Mouse (Mus musculus) embryonic facial prominence, embryonic 15.5 days (tissue): ENCODE measurements at regions not wholly inside any gene's neighbourhood (a gene's known extent, or its start where the extent isn't known, plus 50 kb on each side); places are given as distances from the start of the nearest gene placed in this dataset.
"Not testable (repeated sequence)": the region's sequence is repeated elsewhere in the genome, so short reads cannot be mapped to it uniquely, and the experiment has no call there.

Experiments
- ATAC-seq: fragments of 200-750 bp; cut with Nextera tagmentation; 2 replicates; pipeline ENCODE4 v1.8.0; 2017; ENCODE audit warnings: low read depth, moderate TSS enrichment; ENCODE audit not compliant: insufficient number of reproducible peaks, low FRiP score, low TSS enrichment
- H3K27ac ChIP-seq: fragments of 300-500 bp; sonication (generic); replicated peaks from 2 replicates; pipeline ENCODE4 v1.5.1; 2015; ENCODE audit warnings: mild to moderate bottlenecking, inconsistent platforms
- H3K27me3 ChIP-seq: fragments of 300-500 bp; sonication (generic); 2 replicates; pipeline ENCODE4 v1.6.1; 2015; ENCODE audit warnings: inconsistent platforms
- H3K36me3 ChIP-seq: fragments of 300-500 bp; sonication (generic); 2 replicates; pipeline ENCODE4 v1.6.1; 2015; ENCODE audit warnings: mild to moderate bottlenecking, inconsistent platforms
- H3K4me1 ChIP-seq: fragments of 300-500 bp; sonication (generic); 2 replicates; pipeline ENCODE4 v1.6.1; 2015; ENCODE audit warnings: inconsistent platforms
- H3K4me2 ChIP-seq: fragments of 300-500 bp; sonication (generic); replicated peaks from 2 replicates; pipeline ENCODE4 v1.6.1; 2015; ENCODE audit warnings: mild to moderate bottlenecking, inconsistent platforms
- H3K4me3 ChIP-seq: fragments of 300-500 bp; sonication (generic); replicated peaks from 2 replicates; pipeline ENCODE4 v1.5.1; 2015; ENCODE audit warnings: mild to moderate bottlenecking, inconsistent platforms
- H3K9ac ChIP-seq: fragments of 300-500 bp; sonication (generic); 2 replicates; pipeline ENCODE4 v1.6.1; 2015; ENCODE audit warnings: inconsistent platforms
- H3K9me3 ChIP-seq: fragments of 300-500 bp; sonication (generic); replicated peaks from 2 replicates; pipeline ENCODE4 v1.6.1; 2016; ENCODE audit warnings: inconsistent platforms
- WGBS: fragments of 180-500 bp; shearing (Covaris S2); methylation state at CpG from one replicate; pipeline ENCODE4 v1.1.7; 2015; 5-methylcytosine and 5-hydroxymethylcytosine counted together

- Histone ChIP-seq H3K4me2 (no peak overlapping the region), H3K4me3 (no peak overlapping the region), H3K4me1 (no peaks in the 10 kb centered on the region), H3K9me3 (no peaks in the 10 kb centered on the region), H3K36me3 (no peaks in the 10 kb centered on the region), H3K9ac (no peak overlapping the region), H3K27ac (no peak overlapping the region), H3K27me3 (no peaks in the 10 kb centered on the region)
- ATAC-seq, result no peak
- 45% methylated on average over 3 of the region's 3 CpGs for WGBS
Observed at GRCm38 (mm10) chr3:68795641-68796040, 73.7 kb upstream of the 1110032F04Rik start.

GRCm38 (mm10) chr3:68798408-68798807, 71.0 kb upstream of the 1110032F04Rik start:
- not testable (repeated sequence) for H3K27ac ChIP-seq, H3K27me3 ChIP-seq, H3K36me3 ChIP-seq, H3K4me1 ChIP-seq, ATAC-seq, H3K9ac ChIP-seq, H3K4me2 ChIP-seq, H3K4me3 ChIP-seq, H3K9me3 ChIP-seq
- WGBS, result 70% methylated on average over 8 of the region's 8 CpGs

- Histone ChIP-seq H3K4me1 (no peaks in the 10 kb centered on the region), H3K36me3 (no peaks in the 10 kb centered on the region), H3K27me3 (no peaks in the 10 kb centered on the region), H3K4me3 (no peak overlapping the region), H3K4me2 (no peak overlapping the region), H3K27ac (no peak overlapping the region), H3K9me3 (no peaks in the 10 kb centered on the region), H3K9ac (no peak overlapping the region)
- WGBS, result 77% methylated on average over 2 of the region's 2 CpGs
- no peak for ATAC-seq
Observed at GRCm38 (mm10) chr3:68808866-68809265, 60.5 kb upstream of the 1110032F04Rik start.

GRCm38 (mm10) chr3:68813461-68813860, 55.9 kb upstream of the 1110032F04Rik start:
- H3K36me3 ChIP-seq, result no peaks in the 10 kb centered on the region
- H3K27me3 ChIP-seq, result no peaks in the 10 kb centered on the region
- no peak overlapping the region for H3K27ac ChIP-seq
- no peak overlapping the region for H3K4me3 ChIP-seq
- ATAC-seq, result no peak
- WGBS, result 82% methylated on average over 3 of the region's 3 CpGs
- no peak overlapping the region for H3K4me2 ChIP-seq
- H3K9ac ChIP-seq, result no peak overlapping the region
- no peaks in the 10 kb centered on the region for H3K9me3 ChIP-seq
- H3K4me1 ChIP-seq, result no peaks in the 10 kb centered on the region

- Histone ChIP-seq H3K27me3 (no peaks in the 10 kb centered on the region), H3K9me3 (no peaks in the 10 kb centered on the region), H3K27ac (no peak overlapping the region), H3K4me3 (no peak overlapping the region), H3K36me3 (no peaks in the 10 kb centered on the region), H3K4me1 (no peaks in the 10 kb centered on the region), H3K4me2 (no peak overlapping the region), H3K9ac (no peak overlapping the region)
- no peak for ATAC-seq
- 86% methylated on average over 9 of the region's 9 CpGs for WGBS
Observed at GRCm38 (mm10) chr3:68814011-68814690, 55.2 kb upstream of the 1110032F04Rik start.

- H3K9me3 ChIP-seq, result no peaks in the 10 kb centered on the region
- no peak overlapping the region for H3K9ac ChIP-seq
- no peaks in the 10 kb centered on the region for H3K27me3 ChIP-seq
- H3K27ac ChIP-seq, result no peak overlapping the region
- no peak overlapping the region for H3K4me2 ChIP-seq
- H3K4me3 ChIP-seq, result no peak overlapping the region
- H3K4me1 ChIP-seq, result no peaks in the 10 kb centered on the region
- no peaks in the 10 kb centered on the region for H3K36me3 ChIP-seq
- no peak for ATAC-seq
- WGBS, result 86% methylated on average over 6 of the region's 6 CpGs
Observed at GRCm38 (mm10) chr3:68815621-68816020, 53.8 kb upstream of the 1110032F04Rik start.

GRCm38 (mm10) chr3:68817321-68817720, 52.1 kb upstream of the 1110032F04Rik start:
- 76% methylated on average over 2 of the region's 2 CpGs for WGBS

More at GRCm38 (mm10) chr3:68817321-68817720, 52.1 kb upstream of the 1110032F04Rik start:
- no peak for ATAC-seq
- Histone ChIP-seq H3K36me3 (no peaks in the 10 kb centered on the region), H3K4me2 (no peak overlapping the region), H3K9me3 (no peaks in the 10 kb centered on the region), H3K27ac (no peak overlapping the region), H3K27me3 (no peaks in the 10 kb centered on the region), H3K9ac (no peak overlapping the region), H3K4me3 (no peak overlapping the region), H3K4me1 (no peaks in the 10 kb centered on the region)
